Mouse (Mus musculus) cerebellum, adult 2 months (tissue): ENCODE measurements around the gene Gm21812.
"Not testable (repeated sequence)": the region's sequence is repeated elsewhere in the genome, so short reads cannot be mapped to it uniquely, and the experiment has no call there.

Experiments
- CTCF ChIP-seq: fragments of 200-500 bp; IDR thresholded peaks from 2 replicates; pipeline ENCODE4 v1.5.1; 2011; ENCODE audit warnings: low read depth, mild to moderate bottlenecking, control low read depth, low read length, moderate library complexity, borderline replicate concordance; ENCODE audit not compliant: insufficient read depth
- POLR2A ChIP-seq: fragments of 200-500 bp; IDR thresholded peaks from 2 replicates; pipeline ENCODE4 v1.6.1; 2011; ENCODE audit warnings: low read length, control low read depth, borderline replicate concordance; ENCODE audit not compliant: insufficient read depth

DNA sequence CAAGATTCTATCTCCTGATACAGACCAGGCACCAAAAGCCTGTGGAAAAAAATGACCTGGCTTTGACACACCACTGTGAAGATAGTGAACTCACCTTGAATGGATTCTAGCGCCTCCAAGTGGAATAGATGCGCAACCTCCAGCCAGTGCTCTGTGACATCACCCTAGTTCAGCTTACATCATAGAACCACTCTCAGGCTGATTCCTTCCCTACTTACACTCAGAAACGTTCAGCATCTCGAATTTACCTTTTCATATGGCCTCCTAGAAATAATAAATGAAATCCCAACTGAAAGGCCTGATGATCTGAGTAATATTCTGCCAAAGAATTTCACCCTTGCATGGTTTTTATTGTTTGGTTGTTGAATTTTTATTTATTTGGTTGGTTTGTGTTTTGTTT, at the start of gene Gm21812:
- TF ChIP-seq CTCF, POLR2A: not testable (repeated sequence)
